Mouse (Mus musculus) MEL (cell line): ENCODE measurements around the gene Endou. TPM values are rescaled to one million over a fixed set of nuclear protein-coding genes. Genes with fewer than 3 reads are reported as not detected.

Experiments
- DNase-seq: peaks from one replicate; pipeline ENCODE4 v3.0.0; 2011; ENCODE audit warnings: low read depth, low spot score
- H3K27ac ChIP-seq: 2 replicates; pipeline ENCODE4 v1.5.1; 2012; ENCODE audit warnings: low read depth, mild to moderate bottlenecking, control low read depth, low read length, moderate library complexity; ENCODE audit not compliant: control insufficient read depth
- H3K27me3 ChIP-seq, 2 experiments: fragments of 150-350 bp in 1 of 2; sonication (generic) in 1 of 2; 2 replicates each; pipeline ENCODE4 v1.6.1; 2012; ENCODE audit warnings: low read length in 2 of 2, mild to moderate bottlenecking in 2 of 2, improper control_type of control experiment in 1 of 2, moderate library complexity in 1 of 2; ENCODE audit not compliant: insufficient read depth in 2 of 2, control insufficient read depth in 1 of 2
- H3K36me3 ChIP-seq, 2 experiments: 2 replicates each; pipeline ENCODE4 v1.6.1; 2012 to 2014; ENCODE audit warnings: low read length in 2 of 2, improper control_type of control experiment in 1 of 2, inconsistent platforms in 1 of 2, mild to moderate bottlenecking in 1 of 2; ENCODE audit not compliant: insufficient read depth in 2 of 2, control insufficient read depth in 1 of 2
- H3K4me1 ChIP-seq, 2 experiments: fragments of 150-350 bp in 1 of 2; sonication (generic) in 1 of 2; 2 replicates each; pipeline ENCODE4 v1.6.1; 2012; ENCODE audit warnings: low read length in 2 of 2, improper control_type of control experiment in 1 of 2, mild to moderate bottlenecking in 1 of 2; ENCODE audit not compliant: insufficient read depth in 2 of 2, control insufficient read depth in 1 of 2
- H3K4me3 ChIP-seq, 2 experiments: fragments of 150-350 bp in 1 of 2; sonication (generic) in 1 of 2; 2 replicates each; pipeline ENCODE4 v1.5.1; 2012; ENCODE audit warnings: low read depth in 2 of 2, low read length in 2 of 2, mild to moderate bottlenecking in 2 of 2, moderate library complexity in 2 of 2, control low read depth in 1 of 2, improper control_type of control experiment in 1 of 2; ENCODE audit not compliant: control insufficient read depth in 1 of 2, insufficient read depth in 1 of 2
- H3K79me2 ChIP-seq: 2 replicates; pipeline ENCODE4 v1.6.1; 2012; ENCODE audit warnings: mild to moderate bottlenecking, low read length, moderate library complexity; ENCODE audit not compliant: control insufficient read depth, poor library complexity, insufficient read depth
- H3K9ac ChIP-seq: 2 replicates; pipeline ENCODE4 v1.6.1; 2012; ENCODE audit warnings: low read depth, mild to moderate bottlenecking, control low read depth, low read length, moderate library complexity; ENCODE audit not compliant: control insufficient read depth, poor library complexity, severe bottlenecking
- H3K9me3 ChIP-seq: fragments of 150-350 bp; sonication (generic); replicated peaks from 2 replicates; pipeline ENCODE4 v1.6.1; 2012; ENCODE audit warnings: mild to moderate bottlenecking, low read length, improper control_type of control experiment, moderate library complexity; ENCODE audit not compliant: insufficient read depth
- BHLHE40 ChIP-seq: IDR thresholded peaks from 2 replicates; pipeline ENCODE4 v1.6.1; 2012; ENCODE audit warnings: low read depth, mild to moderate bottlenecking, inconsistent platforms, low read length, improper control_type of control experiment, borderline replicate concordance
- E2F4 ChIP-seq: IDR thresholded peaks from 2 replicates; pipeline ENCODE4 v1.6.1; 2011; ENCODE audit warnings: low read depth, low read length, improper control_type of control experiment, borderline replicate concordance
- GABPA ChIP-seq: IDR thresholded peaks from 2 replicates; pipeline ENCODE4 v1.6.1; 2012; ENCODE audit warnings: low read depth, mild to moderate bottlenecking, inconsistent platforms, low read length, improper control_type of control experiment, moderate library complexity
- GATA1 ChIP-seq: IDR thresholded peaks from 2 replicates; pipeline ENCODE4 v1.6.1; 2011; ENCODE audit warnings: low read depth, low read length, improper control_type of control experiment
- MAX ChIP-seq: IDR thresholded peaks from 2 replicates; pipeline ENCODE4 v1.6.1; 2011; ENCODE audit warnings: low read length, improper control_type of control experiment
- MEF2A ChIP-seq: IDR thresholded peaks from 2 replicates; pipeline ENCODE4 v1.6.1; 2014; ENCODE audit warnings: low read depth, mild to moderate bottlenecking, inconsistent platforms, low read length, improper control_type of control experiment; ENCODE audit not compliant: poor library complexity, insufficient replicate concordance, severe bottlenecking; ENCODE audit errors: extremely low read depth
- POLR2A ChIP-seq, 2 experiments: IDR thresholded peaks; 2 replicates each; pipeline ENCODE4 v1.6.1; 2011 to 2012; ENCODE audit warnings: low read length in 2 of 2, mild to moderate bottlenecking in 2 of 2, control low read depth in 1 of 2, improper control_type of control experiment in 1 of 2, low read depth in 1 of 2, moderate library complexity in 1 of 2; ENCODE audit not compliant: control insufficient read depth in 1 of 2, insufficient read depth in 1 of 2, poor library complexity in 1 of 2
- SIN3A ChIP-seq: IDR thresholded peaks from 2 replicates; pipeline ENCODE4 v1.6.1; 2012; ENCODE audit warnings: low read length, improper control_type of control experiment, inconsistent platforms
- TBP ChIP-seq: IDR thresholded peaks from 2 replicates; pipeline ENCODE4 v1.8.0; 2011; ENCODE audit warnings: low read depth, low read length, improper control_type of control experiment
- USF2 ChIP-seq, 2 experiments: IDR thresholded peaks; 2 replicates each; pipeline ENCODE4 v1.6.1; 2011 to 2012; ENCODE audit warnings: improper control_type of control experiment in 2 of 2, low read length in 2 of 2, borderline replicate concordance in 1 of 2, inconsistent platforms in 1 of 2, low read depth in 1 of 2, mild to moderate bottlenecking in 1 of 2; ENCODE audit not compliant: insufficient read depth in 1 of 2
- ZC3H11A ChIP-seq: IDR thresholded peaks from 2 replicates; pipeline ENCODE4 v1.6.1; 2012; ENCODE audit warnings: low read depth, mild to moderate bottlenecking, inconsistent platforms, low read length, improper control_type of control experiment
- ZKSCAN1 ChIP-seq: IDR thresholded peaks from 2 replicates; pipeline ENCODE4 v1.6.1; 2012; ENCODE audit warnings: low read depth, mild to moderate bottlenecking, inconsistent platforms, low read length, improper control_type of control experiment, moderate library complexity
- ZNF384 ChIP-seq: IDR thresholded peaks from 2 replicates; pipeline ENCODE4 v1.6.1; 2012; ENCODE audit warnings: low read depth, mild to moderate bottlenecking, inconsistent platforms, low read length, improper control_type of control experiment
- polyA plus RNA-seq, 2 experiments: library from polyadenylated mRNA; stranded (reverse) in 1 of 2; unstranded in 1 of 2; fragments of >175 nt in 1 of 2; fragments of >200 nt in 1 of 2; gene quantifications; 2 replicates each; pipeline versions ENCODE4 v1.2.1 to v1.2.4; 2012; ENCODE audit warnings: low replicate concordance in 2 of 2, low read depth in 1 of 2; ENCODE audit not compliant: insufficient read length in 2 of 2, insufficient read depth in 1 of 2, missing spikeins in 1 of 2
- total RNA-seq: library from RNA; depleted of rRNA; stranded (reverse); fragments of 300-350 nt; gene quantifications from 2 replicates; pipeline ENCODE4 v1.2.3, GENCODE M21; 2012

Endou gene
- total and polyA plus RNA-seq, 3 experiments, result 0.08 to 0.10 TPM; not detected in 1

DNA sequence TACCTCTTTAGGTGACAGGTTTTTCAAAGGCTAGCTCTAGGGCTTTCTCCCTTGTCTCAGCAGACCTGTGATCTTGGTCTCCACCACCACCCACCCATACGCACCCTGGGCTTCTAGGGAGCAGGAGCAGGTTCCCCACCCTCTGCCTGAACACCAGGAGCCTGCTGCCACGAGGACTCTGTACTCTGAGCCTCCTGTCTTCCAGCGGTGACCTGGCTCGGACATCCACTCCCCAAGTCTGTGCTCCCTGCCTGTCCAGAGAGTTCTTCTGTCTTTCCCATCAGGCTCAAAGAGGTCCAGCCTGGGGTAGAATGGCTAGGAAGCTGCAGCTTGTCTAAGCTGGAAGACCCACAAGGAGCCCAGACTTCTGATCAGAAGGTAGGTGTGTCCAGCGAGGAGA is 12.1 kb upstream of the Endou start:
- Histone ChIP-seq H3K27me3 (no peaks in the 10 kb centered on the region), H3K27ac (no peak overlapping the region), H3K36me3 (peaks cover 0 to 28% of the 10 kb centered on the region in 2 experiments; a peak in 2 of 4 replicates), H3K9me3 (no peaks in the 10 kb centered on the region), H3K4me3 (no peak overlapping the region), H3K79me2 (no peaks in the 10 kb centered on the region; the same call in 1 of the 2 replicates), H3K9ac (no peak overlapping the region), H3K4me1 (peaks cover 3 to 43% of the 10 kb centered on the region in 2 experiments)
- DNase-seq, result no peak
- TF ChIP-seq BHLHE40 (no peak), POLR2A (IDR thresholded peaks at IDR 0.05; ENCODE audit: control insufficient read depth in 1 of 2, insufficient read depth in 1 of 2, low read depth in 1 of 2, low read length in 2 of 2, poor library complexity in 1 of 2) (no peak), ZC3H11A (no peak)

DNA sequence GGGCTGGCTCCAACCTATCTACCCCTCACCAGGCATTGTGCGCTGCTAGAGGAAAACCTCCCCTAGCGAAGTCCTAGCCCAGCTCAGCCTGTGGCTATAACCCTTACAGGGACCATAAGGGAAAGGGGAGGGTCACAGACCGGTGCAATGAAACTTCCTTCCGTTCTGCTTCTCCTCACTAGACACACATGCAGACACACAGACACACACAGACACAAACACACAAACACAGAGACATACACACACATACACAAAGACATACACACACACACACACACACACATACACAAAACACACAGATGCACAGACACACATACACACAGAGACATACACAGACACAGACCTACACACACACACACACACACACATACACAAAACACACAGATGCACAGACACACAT is 11.5 kb upstream of the Endou start:
- H3K9ac ChIP-seq, result no peak overlapping the region
- H3K27ac ChIP-seq, result no peak overlapping the region
- no peak for DNase-seq
- H3K36me3 ChIP-seq, result peaks cover 0 to 23% of the 10 kb centered on the region in 2 experiments; a peak in 2 of 4 replicates
- H3K79me2 ChIP-seq, result no peaks in the 10 kb centered on the region; the same call in 1 of the 2 replicates
- H3K9me3 ChIP-seq, result no peaks in the 10 kb centered on the region
- no peak overlapping the region for H3K4me3 ChIP-seq
- no peak for TF ChIP-seq ZKSCAN1
- TF ChIP-seq MEF2A, result no peak
- no peak for TF ChIP-seq MAX
- no peak for TF ChIP-seq GABPA
- TF ChIP-seq ZNF384, result no peak
- TF ChIP-seq SIN3A, result no peak
- TF ChIP-seq TBP, result no peak
- no peak for TF ChIP-seq E2F4
- H3K4me1 ChIP-seq, result peaks cover 0 to 37% of the 10 kb centered on the region in 2 experiments; a peak in 3 of 4 replicates
- H3K27me3 ChIP-seq, result no peaks in the 10 kb centered on the region; a peak in 1 of 4 replicates

DNA sequence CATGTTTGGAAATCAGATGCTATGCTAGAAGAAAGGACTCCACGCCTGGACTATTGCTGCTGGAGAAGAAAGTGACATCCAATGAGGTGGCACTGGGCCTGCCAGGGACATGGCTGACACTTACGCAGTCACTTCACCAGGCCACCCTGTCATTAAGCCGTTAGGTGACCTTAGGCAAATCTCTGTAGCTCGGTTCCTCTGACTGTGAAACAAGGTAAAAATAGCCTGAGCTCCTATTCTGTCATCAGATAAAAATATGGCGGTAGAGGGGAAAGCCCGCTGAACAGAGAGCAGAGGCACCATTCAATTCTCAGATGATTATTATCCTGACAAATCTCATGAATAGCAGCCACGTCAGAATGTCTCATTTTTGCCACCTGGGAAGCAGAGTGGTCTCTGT is 10.9 kb upstream of the Endou start:
- H3K9me3 ChIP-seq, result no peaks in the 10 kb centered on the region
- no peak overlapping the region for H3K4me3 ChIP-seq
- peaks cover 0 to 17% of the 10 kb centered on the region in 2 experiments; a peak in 2 of 4 replicates for H3K36me3 ChIP-seq
- DNase-seq, result no peak
- H3K4me1 ChIP-seq, result peaks cover 0 to 32% of the 10 kb centered on the region in 2 experiments; a peak in 3 of 4 replicates
- H3K9ac ChIP-seq, result no peak overlapping the region
- no peak overlapping the region for H3K27ac ChIP-seq
- peak; percentile 9; the same call in 1 of the 2 replicates for TF ChIP-seq GATA1
- TF ChIP-seq USF2 (IDR thresholded peaks at IDR 0.05; ENCODE audit: borderline replicate concordance in 1 of 2, insufficient read depth in 1 of 2, low read depth in 1 of 2, low read length in 2 of 2), result no peak
- no peaks in the 10 kb centered on the region; a peak in 1 of 4 replicates for H3K27me3 ChIP-seq
- no peaks in the 10 kb centered on the region; the same call in 1 of the 2 replicates for H3K79me2 ChIP-seq
